Mouse (Mus musculus): Measurements from ENCODE around the gene Rimbp3.

Rimbp3 gene

DNA sequence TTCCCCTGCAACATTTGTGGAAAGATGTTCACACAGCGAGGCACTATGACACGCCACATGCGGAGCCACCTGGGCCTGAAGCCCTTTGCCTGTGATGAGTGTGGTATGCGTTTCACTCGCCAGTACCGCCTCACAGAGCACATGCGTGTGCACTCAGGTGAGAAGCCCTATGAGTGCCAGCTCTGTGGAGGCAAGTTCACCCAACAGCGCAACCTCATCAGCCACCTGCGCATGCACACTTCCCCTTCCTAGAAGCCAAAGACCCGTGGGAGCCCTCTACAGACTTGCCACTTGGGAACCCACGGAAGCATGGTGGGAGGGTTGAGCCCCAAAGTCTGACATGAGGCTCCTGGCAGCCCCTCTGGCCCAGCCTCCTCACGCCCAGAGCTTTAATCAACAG, 50.5 kb downstream of the Rimbp3 start:
- no peak for DNase-seq (ENCODE audit: low spot score in 2 of 2)

DNA sequence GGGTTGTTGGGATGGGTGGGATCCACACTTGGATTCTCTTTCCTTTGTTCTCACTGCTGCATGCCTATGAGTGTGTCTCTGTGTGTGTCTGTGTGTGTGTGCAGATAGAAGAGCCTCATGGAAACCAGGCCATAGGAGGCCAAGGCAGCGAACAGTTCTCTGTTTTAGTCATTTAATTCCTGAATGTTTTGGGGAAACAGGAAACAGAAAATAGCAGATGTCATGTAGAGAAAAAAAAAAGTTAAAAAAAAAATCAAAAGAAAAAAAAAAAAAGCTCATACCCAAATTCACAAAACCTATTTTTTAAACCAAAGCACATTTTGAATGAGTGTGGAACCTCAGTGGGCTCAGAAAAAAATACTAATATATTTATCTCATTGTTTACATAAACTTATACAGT, 52.9 kb downstream of the Rimbp3 start:
- DNase-seq (ENCODE audit: low spot score in 2 of 2) = no peak

Data from spleen, postnatal 14 days (tissue).